Mouse (Mus musculus) kidney, postnatal 14 days (tissue): Measurements from ENCODE around the gene Camta1.

Source experiments
- DNase-seq: peaks from one replicate; pipeline ENCODE4 v3.0.0; 2022; ENCODE audit warnings: mixed read lengths

The Camta1 gene

GRCm38 (mm10) chr4:151730037-151730759 lies 131.5 kb downstream of the Camta1 start:
- no peak for DNase-seq

GRCm38 (mm10) chr4:151729116-151729515 lies 132.6 kb downstream of the Camta1 start:
- DNase-seq, result no peak

- DNase-seq, result no peak
Observed at GRCm38 (mm10) chr4:151728391-151729065, 133.1 kb downstream of the Camta1 start.

GRCm38 (mm10) chr4:151726396-151726795 lies 135.3 kb downstream of the Camta1 start:
- no peak for DNase-seq

GRCm38 (mm10) chr4:151724897-151725296 lies 136.8 kb downstream of the Camta1 start:
- no peak for DNase-seq

- no peak for DNase-seq
Observed at GRCm38 (mm10) chr4:151720722-151721467, 140.8 kb downstream of the Camta1 start.

- no peak for DNase-seq
Observed at GRCm38 (mm10) chr4:151718866-151719475, 142.7 kb downstream of the Camta1 start.

GRCm38 (mm10) chr4:151717864-151718263 lies 143.8 kb downstream of the Camta1 start:
- DNase-seq, result no peak

- no peak for DNase-seq
Observed at GRCm38 (mm10) chr4:151713714-151714113, 148.0 kb downstream of the Camta1 start.

- no peak for DNase-seq
Observed at GRCm38 (mm10) chr4:151711406-151711805, 150.3 kb downstream of the Camta1 start.

GRCm38 (mm10) chr4:151710522-151710921 lies 151.2 kb downstream of the Camta1 start:
- DNase-seq, result no peak

- DNase-seq, result no peak
Observed at GRCm38 (mm10) chr4:151709269-151709668, 152.4 kb downstream of the Camta1 start.

- no peak for DNase-seq
Observed at GRCm38 (mm10) chr4:151703069-151703735, 158.5 kb downstream of the Camta1 start.

- no peak for DNase-seq
Observed at GRCm38 (mm10) chr4:151702463-151702862, 159.2 kb downstream of the Camta1 start.

- DNase-seq, result no peak
Observed at GRCm38 (mm10) chr4:151695984-151696383, 165.7 kb downstream of the Camta1 start.

GRCm38 (mm10) chr4:151694531-151694930 lies 167.1 kb downstream of the Camta1 start:
- DNase-seq, result no peak

- DNase-seq, result no peak
Observed at GRCm38 (mm10) chr4:151694047-151694446, 167.6 kb downstream of the Camta1 start.

GRCm38 (mm10) chr4:151690041-151690440 lies 171.6 kb downstream of the Camta1 start:
- no peak for DNase-seq

GRCm38 (mm10) chr4:151688206-151688605 lies 173.5 kb downstream of the Camta1 start:
- DNase-seq, result no peak

- DNase-seq, result no peak
Observed at GRCm38 (mm10) chr4:151684596-151684995, 177.1 kb downstream of the Camta1 start.

- no peak for DNase-seq
Observed at GRCm38 (mm10) chr4:151682831-151683488, 178.7 kb downstream of the Camta1 start.

GRCm38 (mm10) chr4:151672452-151672851 lies 189.2 kb downstream of the Camta1 start:
- DNase-seq, result no peak
